Mouse (Mus musculus) frontal cortex, adult (tissue): ENCODE data around the gene AU041133.
"Not testable (repeated sequence)": the region's sequence is repeated elsewhere in the genome, so short reads cannot be mapped to it uniquely, and the experiment has no call there.

ENCODE experiments used
- ATAC-seq: cut with Nextera tagmentation; 2 replicates; pipeline ENCODE4 v1.9.2; 2017; ENCODE audit warnings: mild to moderate bottlenecking, moderate library complexity, mixed read lengths; ENCODE audit not compliant: low TSS enrichment

AU041133 gene

DNA sequence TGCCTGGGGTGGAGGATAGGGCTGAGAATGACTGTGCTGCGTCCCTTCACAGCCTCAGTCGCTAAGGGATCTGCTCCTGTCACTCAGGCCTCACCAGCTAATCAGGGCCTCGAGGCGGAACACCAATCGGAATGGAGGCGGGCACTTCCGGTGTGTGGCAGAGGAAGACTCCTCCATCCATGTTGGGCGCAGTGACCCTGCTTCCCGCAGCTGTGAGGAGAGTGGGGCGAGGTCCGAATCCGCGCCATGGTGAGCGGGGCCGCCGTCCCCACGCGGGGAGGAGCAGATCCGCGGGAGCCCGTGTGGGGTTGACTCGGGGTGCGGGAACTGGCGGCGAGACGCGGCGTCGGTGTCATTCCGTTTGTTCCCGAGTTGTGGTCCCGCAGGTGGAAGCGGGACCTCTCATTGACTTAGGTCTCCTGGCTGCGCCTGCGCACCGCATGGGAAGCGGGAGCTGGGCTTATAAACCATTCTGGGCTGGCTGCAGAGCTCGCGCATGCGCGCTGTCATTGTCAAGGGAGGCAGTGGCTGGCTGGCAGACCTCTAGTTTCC lies at the start of gene AU041133:
AU041133 (plus strand) TSS at position 164 of the 552 bp plus-strand sequence.
- peak; percentile 100 for ATAC-seq

DNA sequence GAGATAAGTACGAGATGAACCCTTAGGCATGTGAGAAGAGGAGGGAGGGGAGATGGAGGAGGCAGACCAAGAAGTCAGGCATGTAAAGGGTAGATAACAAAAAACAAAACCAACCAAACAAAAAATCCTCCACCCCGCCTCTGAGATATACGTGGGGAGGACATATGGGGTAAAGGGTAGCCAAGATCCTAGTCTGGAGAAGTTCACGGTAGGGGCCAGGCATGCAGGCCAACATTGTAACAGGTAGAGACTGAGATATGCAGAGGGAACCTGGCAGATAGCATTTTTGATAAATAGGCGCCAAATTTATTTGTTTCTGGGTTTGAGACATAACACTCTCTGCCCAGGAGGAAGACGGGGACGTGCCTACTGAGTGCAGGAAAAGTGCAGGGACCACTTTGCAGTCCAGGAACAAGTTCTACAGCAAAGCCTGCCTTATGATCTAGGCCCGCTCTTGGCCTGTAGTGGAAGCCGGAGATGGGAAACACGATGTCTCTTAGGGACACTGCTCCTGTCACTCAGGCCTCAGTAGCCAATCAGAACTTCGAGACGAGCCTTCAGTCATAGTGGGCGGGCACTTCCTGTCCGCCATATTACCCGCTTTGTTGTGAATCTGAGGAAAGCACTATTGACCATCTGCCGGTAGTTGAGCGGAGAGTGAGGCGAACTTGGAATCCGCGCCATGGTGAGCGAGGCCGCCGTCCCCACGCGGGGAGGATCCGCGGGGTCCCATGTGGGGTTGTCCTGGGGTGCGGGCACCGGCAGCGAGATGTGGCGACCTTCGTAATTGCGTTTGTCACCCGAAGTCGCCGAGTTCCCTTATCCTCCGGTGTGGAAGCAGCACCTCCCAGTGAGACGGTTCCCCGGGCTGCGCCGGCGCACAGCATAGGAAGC lies 44.8 kb upstream of the AU041133 start, which contains the start of gene BC024063:
BC024063 (plus strand) TSS at position 626 of the 894 bp plus-strand sequence.
- peak; percentile 100 for ATAC-seq

- ATAC-seq: not testable (repeated sequence)
These were observed 44.2 kb upstream of the AU041133 start for GRCm38 (mm10) chr10:82083622-82083971.

DNA sequence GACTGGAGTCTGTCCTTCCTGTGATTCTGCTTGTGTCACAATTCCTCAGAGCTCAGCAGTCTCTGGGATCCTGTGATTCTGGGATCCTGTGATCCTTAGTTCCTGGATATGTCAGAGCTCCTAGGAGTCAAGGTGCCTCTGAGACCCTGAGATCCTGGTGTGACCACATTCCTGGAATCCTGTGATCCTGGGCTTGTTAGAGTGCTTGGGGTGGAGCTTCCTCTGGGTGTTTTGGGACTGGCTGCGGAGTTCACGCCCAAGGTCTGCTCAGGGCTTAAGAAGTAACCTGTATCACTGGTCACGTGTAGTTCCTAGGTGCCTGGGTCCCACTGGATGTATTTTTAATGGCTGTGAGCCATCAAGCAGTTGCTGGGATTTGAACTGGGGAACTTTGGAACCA lies 10.6 kb upstream of the AU041133 start:
- no peak for ATAC-seq

DNA sequence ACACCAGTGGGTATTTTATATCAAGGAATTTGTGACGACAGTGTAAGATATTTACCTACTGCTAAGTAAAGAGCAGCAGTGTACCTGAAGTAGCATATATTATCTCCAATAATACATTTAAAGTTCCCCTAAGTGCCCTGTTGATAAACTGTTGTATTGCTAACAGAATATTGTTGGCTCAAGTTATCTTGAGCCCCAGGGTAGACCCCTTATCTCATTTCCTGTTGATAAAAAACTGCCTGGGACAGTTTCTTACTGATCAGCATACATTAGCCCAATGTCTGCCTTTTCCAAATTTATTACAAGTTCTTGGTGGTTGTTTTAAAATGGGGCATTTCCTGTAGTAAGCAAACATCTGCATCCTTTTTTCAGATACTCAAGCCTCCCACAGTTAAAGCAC lies 17.5 kb downstream of the AU041133 start:
- no peak for ATAC-seq

DNA sequence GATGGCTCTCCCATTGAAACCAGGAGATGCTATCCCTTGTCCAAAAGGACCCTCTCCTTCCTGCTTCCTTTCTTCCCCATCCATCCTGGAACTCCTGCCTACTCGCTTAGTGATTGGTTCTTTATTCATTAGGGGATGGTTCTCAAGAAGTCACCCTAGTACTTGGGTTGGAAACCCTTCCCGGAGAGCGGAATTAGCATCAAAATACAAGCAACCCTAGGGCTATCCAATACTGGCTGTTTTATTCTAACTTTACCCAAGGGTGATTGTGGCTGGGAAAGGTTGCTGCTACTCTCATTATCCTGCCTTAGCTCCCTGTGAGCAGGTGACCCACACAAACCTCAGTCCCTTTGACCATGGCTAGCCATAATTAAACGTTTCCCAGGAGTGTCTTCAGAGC lies 19.8 kb downstream of the AU041133 start:
- no peak for ATAC-seq

- no peak for ATAC-seq
These were observed 40.0 kb downstream of the AU041133 start for GRCm38 (mm10) chr10:82167777-82168176.

DNA sequence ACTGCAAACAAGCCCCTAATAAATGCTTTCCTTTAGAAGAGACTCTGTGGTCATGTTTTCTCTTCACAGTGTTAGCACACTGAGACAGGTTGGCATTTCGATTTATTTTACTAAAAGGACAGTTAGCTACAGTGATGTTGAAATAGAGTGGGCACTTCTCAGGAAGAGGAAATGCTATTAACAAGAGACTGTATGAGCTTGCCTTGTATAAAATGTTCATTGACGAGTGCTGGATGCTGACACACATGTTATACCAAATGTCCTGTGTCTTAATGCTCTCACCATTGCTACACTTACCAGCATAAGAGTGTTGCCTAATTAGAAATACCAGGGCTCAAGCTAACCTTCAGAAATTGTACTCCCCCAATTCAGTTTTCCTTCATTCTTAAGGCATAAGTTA lies 42.0 kb downstream of the AU041133 start:
- no peak for ATAC-seq

DNA sequence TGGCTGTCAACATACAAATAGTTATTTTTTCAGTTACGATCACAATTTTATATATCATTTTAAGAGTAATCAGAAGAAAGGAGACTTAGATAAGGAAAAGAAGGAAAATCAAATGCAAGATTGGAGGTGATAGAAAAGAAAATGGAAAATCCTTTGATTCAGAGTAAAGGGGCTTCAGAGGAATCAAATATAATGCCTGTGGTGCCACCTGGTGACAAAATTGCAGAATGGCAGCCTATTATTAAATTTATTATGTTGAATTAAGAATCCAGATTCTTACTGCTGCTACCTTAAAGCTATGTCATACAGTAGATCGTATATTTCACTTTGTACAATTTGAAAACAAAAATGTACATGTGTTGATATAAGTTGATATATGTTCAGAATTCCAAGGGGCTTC lies 43.0 kb downstream of the AU041133 start:
- ATAC-seq: no peak

GRCm38 (mm10) chr10:82178257-82179064 lies 50.6 kb downstream of the AU041133 start:
- ATAC-seq: peak; percentile 99
